Mouse (Mus musculus): ENCODE results near the gene Rgs2.

Gene Rgs2

DNA sequence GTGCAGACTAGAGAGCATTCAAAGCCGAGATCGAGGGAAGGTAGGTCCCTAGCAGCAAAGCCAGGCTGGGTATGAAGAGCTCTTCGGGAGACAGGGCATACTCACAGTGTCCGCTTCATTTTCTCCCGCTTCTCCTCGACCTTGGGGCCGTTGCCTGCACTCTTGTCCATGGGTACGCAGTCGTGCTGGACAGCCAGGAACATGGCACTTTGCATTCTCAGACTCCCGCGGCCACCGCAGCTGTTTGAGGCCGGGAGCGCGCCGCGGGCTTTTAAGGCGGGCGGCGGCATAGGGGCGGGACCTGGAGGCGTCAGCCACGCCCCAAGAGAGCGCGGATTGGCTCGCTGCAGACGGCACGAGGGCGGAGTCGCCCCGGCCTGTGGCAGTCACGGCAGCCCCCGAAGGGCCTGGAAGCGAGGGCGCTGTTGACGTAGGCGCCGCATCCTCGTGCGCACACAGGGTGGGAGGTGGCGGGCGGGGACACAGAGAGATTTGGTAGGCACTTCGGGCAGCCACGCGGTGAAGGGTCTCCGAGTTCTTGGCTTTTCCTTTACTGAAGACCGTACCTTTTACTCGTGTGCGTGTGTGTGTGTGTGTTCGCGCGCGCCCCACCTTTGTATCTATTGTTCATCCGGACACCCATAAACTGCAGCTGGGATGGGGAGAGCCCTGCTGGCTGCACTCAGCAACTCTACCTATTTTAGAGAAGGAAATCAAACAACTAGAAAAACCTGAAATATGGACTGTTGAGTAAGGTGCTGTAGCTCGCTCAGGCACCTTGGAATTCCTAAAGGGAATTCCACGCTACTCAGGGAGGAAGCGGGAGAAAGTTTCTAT is at the start of gene Rgs2:
TSS of gene Rgs2 (minus strand) at position 258 of the 837 bp plus-strand sequence.
- DNase-seq (ENCODE audit: low read depth, low spot score), result peak; percentile 85

DNA sequence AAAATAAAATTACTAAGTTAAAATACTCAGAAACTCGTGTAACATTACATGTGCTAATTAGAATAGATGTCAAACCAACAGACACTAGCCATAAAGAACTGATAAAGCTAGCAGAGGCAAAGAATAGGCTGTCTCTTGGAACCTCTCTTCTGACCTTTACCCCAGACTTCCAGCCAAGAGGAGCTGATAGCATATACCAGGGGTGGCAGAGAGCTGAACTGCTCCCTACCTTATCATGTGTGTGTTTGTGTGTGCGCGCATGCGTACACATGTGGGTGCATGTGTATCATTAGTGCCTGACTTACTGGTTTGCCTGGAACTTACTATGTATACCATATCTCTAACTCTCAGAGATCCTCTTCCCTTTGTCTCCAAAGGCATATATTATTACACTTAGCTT is 49.4 kb upstream of the Rgs2 start:
- DNase-seq (ENCODE audit: low read depth, low spot score), result no peak

DNA sequence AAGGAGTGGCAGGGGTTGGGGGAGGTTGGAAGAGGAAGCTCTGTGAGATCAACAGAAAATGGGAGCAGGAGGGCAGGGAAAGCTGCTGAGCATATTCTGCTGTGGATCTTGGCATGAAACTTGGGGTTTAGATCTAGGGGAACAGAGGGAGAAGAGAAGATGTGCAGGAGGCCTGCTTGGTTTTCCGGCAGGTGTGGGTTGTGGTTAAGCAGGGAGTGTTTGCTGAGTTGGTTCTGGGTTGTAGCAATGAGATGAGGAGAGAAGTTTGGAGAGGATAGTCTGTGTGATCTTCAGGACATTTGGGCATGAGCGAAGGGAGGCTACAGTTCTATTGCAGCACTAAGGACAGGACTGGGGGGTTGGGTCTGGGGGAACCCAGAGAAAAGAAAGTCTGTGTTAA is 37.9 kb upstream of the Rgs2 start:
- DNase-seq (ENCODE audit: low read depth, low spot score), result no peak

- DNase-seq (ENCODE audit: low read depth, low spot score), result no peak
Observed at GRCm38 (mm10) chr1:144033498-144033897, 29.5 kb upstream of the Rgs2 start.

- no peak for DNase-seq (ENCODE audit: low read depth, low spot score)
Observed at GRCm38 (mm10) chr1:144030499-144030898, 26.5 kb upstream of the Rgs2 start.

DNA sequence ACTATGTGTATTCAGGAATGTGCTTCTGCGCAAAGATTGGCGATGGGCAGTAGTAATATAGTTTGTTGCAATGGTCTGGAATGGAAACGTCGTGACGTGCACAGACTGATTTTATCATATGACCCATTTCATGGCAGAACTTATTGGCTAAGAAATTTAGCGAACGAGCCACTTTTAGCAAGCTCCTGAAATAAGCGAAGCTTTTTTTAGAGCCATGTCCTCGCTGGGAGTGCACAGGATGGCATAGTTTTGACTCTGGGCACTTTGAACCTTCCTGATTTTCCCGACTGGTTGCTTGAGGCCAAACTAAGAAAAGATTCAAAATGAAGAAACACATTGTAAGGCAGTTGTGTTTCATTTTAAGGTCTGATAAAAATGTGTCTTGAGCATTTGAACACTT is 25.7 kb upstream of the Rgs2 start:
- no peak for DNase-seq (ENCODE audit: low read depth, low spot score)

DNA sequence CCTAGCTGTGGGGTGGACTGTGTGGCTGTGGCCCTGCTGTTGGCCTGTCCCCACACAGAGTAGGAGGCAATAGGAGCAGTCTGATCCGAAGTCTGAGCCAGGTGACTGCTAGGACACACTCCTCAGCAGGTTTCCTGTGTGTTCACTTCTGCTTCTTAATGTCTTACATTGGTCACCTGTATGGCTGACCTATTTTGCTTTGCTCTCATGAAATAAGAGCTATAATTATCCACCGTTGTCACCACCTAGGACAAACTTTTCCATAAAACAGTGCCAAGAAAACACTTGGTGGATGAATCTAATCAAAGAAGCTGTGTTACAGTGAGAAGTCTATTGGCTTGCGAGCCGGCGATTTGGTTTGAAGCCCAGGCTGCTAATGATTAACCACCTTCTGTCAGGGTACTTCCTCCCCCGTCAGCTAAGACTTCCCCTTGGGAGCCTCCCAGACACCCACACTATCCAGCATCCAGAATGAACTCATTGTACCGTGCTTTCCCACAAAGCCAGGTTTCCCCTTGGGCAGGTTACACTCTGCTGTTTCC is 14.5 kb upstream of the Rgs2 start:
- no peak for DNase-seq (ENCODE audit: low read depth, low spot score)

DNA sequence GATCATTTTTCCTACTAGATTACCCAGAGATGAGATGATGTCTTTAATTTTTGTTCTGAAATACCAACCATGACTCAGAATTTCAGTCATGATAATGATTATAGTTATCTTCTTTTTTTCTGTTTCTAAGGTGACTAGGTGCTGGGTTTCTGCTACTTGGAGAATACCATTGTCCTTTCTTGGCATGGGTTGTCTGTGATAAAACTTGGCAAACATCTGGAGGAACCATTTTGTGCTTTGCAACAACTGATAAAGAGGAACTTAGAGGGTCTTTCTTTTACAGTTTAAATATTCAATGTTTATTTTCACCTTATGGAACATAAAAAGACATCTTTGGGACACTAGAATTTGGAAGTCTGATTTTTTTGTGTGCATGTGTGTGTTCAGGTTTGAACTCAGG is 10.0 kb upstream of the Rgs2 start:
- no peak for DNase-seq (ENCODE audit: low read depth, low spot score)

GRCm38 (mm10) chr1:144007341-144007740 is 3.4 kb upstream of the Rgs2 start:
- no peak for DNase-seq (ENCODE audit: low read depth, low spot score)

- peak; percentile 43 for DNase-seq (ENCODE audit: low read depth, low spot score)
Observed at GRCm38 (mm10) chr1:144006542-144006941, 2.6 kb upstream of the Rgs2 start.

- no peak for DNase-seq (ENCODE audit: low read depth, low spot score)
Observed at GRCm38 (mm10) chr1:144005648-144006047, 1.7 kb upstream of the Rgs2 start.

GRCm38 (mm10) chr1:144004741-144005140 is 780 bp upstream of the Rgs2 start:
- DNase-seq (ENCODE audit: low read depth, low spot score), result no peak

- DNase-seq (ENCODE audit: low read depth, low spot score), result peak; percentile 1
Observed at GRCm38 (mm10) chr1:144003416-144003815, 545 bp downstream of the Rgs2 start.

DNA sequence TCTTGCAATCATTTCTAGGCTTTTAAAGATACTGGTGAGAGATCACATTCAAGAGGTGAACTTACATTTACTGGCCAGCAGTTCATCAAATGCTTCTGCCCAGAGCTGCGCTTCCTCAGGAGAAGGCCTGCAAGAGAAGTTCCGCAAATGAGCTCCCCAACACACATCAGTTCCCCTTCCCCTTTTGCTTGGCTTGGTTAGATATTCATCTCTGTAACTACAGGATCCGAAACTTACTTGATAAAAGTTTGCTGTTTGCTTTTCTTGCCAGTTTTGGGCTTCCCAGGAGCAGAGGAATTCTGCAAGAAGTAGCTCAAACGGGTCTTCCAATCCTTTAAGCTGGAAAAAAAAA is 1.3 kb downstream of the Rgs2 start:
- DNase-seq (ENCODE audit: low read depth, low spot score), result no peak

- no peak for DNase-seq (ENCODE audit: low read depth, low spot score)
Observed at GRCm38 (mm10) chr1:144002036-144002714, 1.8 kb downstream of the Rgs2 start.

- DNase-seq (ENCODE audit: low read depth, low spot score), result no peak
Observed at GRCm38 (mm10) chr1:144000246-144000645, 3.7 kb downstream of the Rgs2 start.

DNA sequence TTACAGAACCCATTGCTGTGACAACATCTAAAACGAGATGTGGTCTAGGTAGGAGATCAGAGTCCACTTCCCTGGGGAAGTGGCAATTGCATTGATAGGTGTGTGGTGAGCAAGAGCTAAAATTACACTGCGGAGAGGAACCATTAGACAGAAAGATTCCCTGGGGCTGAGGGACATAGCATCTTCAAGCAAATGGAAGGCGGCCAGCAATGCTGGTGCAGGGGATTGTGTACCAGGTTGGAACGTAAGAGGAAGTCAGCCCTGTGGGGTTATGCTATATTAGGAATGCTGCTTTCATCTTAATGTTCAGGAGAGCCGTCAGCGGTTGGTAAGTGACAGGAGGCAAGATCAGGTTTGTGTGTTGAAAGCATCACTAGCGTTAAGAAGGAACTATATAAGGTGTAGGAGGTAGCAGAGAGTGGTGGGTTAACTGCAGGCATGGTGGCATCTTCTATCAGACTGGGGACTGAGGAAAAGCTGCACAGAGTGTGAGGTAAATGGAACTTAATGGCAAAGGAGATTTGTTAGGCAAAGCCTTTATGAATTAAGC is 4.5 kb downstream of the Rgs2 start:
- DNase-seq (ENCODE audit: low read depth, low spot score), result no peak

GRCm38 (mm10) chr1:143993026-143993425 is 10.9 kb downstream of the Rgs2 start:
- no peak for DNase-seq (ENCODE audit: low read depth, low spot score)

DNA sequence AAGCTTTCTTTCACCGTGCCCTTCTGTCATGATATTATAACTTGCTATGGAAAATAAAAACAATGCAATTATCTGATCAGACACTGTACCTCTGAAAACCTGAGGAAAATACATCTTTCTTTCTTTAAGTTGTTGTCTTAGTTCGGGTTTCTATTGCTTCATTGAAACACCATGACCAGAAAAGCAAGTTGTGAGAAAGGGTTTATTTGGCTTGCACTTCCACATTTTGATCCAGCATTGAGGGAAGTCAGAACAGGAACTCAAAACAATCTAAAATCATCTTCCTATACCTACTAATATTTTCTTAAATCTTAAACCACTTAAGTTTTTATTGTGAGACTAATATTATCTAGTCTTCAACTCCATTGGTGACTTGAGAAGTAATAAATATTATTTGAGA is 11.4 kb downstream of the Rgs2 start:
- no peak for DNase-seq (ENCODE audit: low read depth, low spot score)

DNA sequence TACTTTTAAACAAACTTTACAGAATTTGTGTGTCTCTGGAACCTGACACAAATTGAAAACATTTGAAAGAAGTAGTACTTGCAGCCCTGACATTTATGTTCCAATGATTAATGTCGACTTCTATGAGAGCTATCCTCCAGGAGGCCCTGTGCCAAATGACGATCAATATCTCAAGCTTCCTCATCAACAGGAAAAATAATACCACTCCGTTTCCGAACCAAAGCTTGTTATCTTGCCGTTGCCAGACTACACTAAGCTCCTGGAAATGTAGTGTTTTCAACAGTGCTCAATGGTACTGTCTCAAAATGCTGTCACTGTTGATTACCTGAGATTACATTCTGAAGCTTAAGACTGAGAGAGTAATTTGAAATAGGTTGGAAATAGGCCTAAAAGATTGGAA is 13.7 kb downstream of the Rgs2 start:
- no peak for DNase-seq (ENCODE audit: low read depth, low spot score)

- DNase-seq (ENCODE audit: low read depth, low spot score), result no peak
Observed at GRCm38 (mm10) chr1:143989773-143990172, 14.2 kb downstream of the Rgs2 start.

- DNase-seq (ENCODE audit: low read depth, low spot score), result no peak
Observed at GRCm38 (mm10) chr1:143988756-143989155, 15.2 kb downstream of the Rgs2 start.

Data from R1 (cell line).